Mouse (Mus musculus): ENCODE measurements at regions not wholly inside any gene's neighbourhood (a gene's known extent, or its start where the extent isn't known, plus 50 kb on each side); places are given as distances from the start of the nearest gene placed in this dataset.

DNA sequence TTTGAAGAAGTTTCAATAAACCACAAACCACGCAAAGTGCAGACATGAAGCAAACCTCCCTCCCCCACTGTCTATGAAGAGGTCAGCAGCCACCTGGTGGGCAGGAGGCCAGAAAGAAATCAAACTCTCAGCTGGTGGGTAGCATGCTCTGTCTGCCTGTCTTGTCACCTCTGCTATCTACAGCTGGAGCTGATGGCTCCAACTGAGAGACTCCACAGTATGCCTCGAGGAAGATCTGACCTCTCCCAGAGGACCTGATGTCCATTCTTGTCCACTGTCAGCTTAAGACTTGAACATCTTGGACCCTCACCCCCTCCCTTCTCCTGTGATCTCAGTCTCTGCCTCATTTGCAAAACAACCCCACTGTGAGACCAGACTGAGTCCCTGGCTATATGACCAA lies 585.0 kb upstream of the Cdh11 start:
- no peak for DNase-seq

GRCm38 (mm10) chr8:103373007-103373406 lies 587.6 kb upstream of the Cdh11 start:
- peak; percentile 25 for DNase-seq

DNA sequence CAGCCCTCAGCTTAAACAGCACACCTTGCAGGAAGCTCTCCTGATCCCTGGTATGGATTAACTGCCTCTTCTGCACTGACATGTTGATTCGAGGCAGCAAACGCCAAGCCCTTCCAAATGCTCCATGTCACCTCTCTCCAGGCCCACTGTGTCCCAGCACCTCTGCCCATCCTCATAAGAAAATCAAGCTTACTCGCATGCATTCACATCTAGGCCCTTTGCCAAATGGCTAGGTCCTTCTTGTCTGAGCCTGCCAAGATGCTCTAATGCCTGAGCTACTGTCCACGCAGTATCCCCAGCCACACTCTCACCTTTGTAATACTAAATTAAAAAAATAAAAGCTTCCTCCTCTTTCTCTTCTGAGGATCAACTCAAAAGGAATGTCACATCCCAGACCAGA lies 588.7 kb upstream of the Cdh11 start:
- no peak for DNase-seq

DNA sequence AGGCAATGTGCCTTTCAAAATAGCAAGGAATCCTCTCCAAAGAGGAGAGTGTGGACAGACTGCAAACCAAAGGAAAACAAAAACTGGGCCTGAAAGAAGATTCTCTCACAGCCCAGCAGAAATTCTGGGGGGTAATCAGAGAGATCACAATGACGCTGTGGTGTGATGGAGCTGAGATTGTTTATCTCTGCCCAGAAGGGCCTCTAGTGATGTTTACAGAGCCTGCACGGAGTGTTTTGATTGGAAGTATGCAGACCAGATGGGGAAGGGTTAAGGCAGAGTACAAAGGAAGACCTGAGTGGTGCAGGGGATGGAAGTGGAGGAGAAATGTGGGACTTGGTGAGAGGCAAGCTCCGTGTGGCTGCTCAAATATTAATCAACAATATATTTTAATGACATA lies 593.1 kb upstream of the Cdh11 start:
- no peak for DNase-seq

GRCm38 (mm10) chr8:103381575-103381974 lies 596.1 kb upstream of the Cdh11 start:
- DNase-seq: no peak

- no peak for DNase-seq
Measured at GRCm38 (mm10) chr8:103391359-103391758, 605.9 kb upstream of the Cdh11 start.

GRCm38 (mm10) chr8:103395316-103395715 lies 609.9 kb upstream of the Cdh11 start:
- peak; percentile 16 for DNase-seq

DNA sequence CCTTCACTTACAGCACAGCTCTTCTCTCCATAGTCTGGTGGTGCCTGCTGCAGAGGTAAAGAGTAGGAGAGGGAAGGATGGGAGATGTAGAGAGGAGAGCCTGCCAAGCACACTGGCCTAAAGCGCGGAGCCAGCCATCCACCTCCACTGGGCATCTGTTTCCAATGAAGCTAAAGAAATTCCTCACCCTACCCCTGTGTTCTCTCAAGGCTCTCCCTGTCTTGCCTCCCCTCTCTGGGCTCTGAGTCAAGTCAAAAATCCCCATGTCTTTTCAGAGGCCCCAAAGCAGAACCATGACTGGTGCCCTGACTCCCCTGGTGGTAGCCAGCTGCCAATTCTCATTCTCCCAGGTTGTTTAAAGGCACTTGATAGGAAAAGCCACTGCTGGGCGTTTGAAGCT lies 612.7 kb upstream of the Cdh11 start:
- peak; percentile 45 for DNase-seq

DNA sequence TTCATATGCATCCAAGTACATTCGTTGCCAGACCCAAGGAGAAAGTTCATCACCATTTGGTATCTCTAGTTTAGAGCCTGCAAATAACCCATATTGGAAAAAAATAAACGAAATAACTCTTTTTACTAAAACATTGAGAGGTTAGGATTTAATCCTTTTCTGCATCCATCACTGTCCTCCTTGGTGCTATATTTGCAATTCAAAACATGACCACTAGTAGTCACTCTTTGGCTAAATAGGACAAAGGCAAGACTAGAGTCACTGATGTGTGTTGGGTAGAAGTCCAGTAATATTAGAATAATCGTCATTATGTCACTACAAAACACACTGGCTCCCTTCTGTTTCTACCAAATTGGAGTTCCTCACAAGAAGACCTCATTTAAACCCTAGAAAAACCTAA lies 614.0 kb upstream of the Cdh11 start:
- no peak for DNase-seq

DNA sequence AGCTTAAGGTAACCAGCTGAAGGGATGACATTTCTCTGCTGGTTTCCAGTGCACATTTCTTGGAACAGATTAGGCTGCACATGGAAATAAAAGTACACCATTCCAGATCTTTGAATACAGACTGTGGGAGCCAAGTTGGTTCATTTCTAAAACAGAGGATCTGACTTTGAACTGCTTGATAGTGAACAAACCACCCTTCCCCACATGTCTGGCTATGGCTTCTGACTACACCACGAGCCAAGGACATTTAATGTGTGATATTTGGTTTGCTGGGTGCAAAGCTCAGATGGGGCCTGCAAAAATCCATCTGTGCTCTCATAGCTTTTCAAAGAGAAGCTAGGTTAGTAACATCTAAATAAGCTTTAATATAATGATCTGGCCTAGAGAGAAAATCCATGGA lies 614.7 kb upstream of the Cdh11 start:
- DNase-seq: no peak

- no peak for DNase-seq
Measured at GRCm38 (mm10) chr8:103402731-103403130, 617.3 kb upstream of the Cdh11 start.

GRCm38 (mm10) chr8:103403826-103404225 lies 618.4 kb upstream of the Cdh11 start:
- DNase-seq: no peak

GRCm38 (mm10) chr8:103405787-103406186 lies 620.3 kb upstream of the Cdh11 start:
- DNase-seq: no peak

DNA sequence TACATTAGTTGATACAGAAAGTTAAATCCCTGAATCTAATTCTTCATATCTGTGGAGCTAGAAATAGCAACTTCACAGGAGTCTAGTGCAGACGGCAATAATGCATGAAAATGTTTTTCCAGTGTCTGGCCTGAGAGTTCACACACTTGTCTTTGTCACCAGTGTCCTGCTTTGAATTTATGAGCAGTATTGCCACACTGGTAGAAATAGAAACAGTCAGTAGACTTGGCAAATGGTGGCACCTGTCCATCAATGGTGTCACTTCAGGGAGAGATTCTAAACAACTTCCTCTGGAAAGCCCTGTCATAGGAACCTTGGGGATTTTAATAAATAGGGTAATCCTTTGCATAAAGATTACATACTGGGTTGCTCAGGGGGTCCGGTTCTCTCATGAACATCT lies 621.5 kb upstream of the Cdh11 start:
- DNase-seq: no peak

- no peak for DNase-seq
Measured at GRCm38 (mm10) chr8:103407631-103408030, 622.2 kb upstream of the Cdh11 start.

- peak; percentile 50 for DNase-seq
Measured at GRCm38 (mm10) chr8:103408411-103408810, 623.0 kb upstream of the Cdh11 start.

DNA sequence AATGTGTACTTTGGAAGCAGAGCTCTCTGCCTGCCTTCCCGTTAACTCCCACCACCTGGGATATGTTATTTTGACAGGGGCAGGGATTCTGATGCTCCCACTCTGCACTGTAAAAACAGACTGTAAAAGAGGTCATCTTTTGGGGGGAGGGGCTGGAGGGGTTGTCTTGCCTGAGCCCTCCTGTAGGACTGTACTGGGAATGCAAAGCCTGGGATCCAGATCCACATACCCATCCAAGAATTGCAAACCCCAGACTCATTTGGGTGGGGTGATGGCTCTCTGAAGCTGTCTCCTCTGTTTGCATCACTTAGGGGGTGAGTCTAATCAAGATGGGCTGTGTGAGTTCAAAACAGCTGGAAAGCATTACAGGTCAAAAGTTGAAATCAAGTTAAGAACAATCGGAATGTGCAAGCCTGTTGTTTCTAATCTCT lies 623.7 kb upstream of the Cdh11 start:
- peak; percentile 83 for DNase-seq

DNA sequence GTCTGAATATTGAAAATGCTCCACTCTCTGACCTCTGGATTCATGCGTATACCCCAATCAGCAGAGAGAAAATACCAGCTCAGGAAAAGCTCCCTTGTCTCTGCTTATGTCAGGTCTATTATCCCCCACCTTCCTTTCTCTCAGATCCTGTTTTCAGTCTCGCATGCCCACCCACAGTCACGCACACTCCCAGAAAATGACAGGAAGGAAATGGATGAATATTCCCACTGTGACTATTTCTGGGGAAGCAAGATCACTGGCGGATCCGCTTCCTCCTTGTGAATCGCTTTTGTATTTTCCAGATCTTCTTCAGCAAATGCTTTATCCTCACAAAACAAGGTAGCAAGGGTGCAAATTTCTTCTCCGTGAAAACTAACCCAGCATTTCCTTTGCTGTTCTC lies 627.3 kb upstream of the Cdh11 start:
- DNase-seq: no peak

- peak; percentile 21 for DNase-seq
Measured at GRCm38 (mm10) chr8:103413589-103414575, 628.4 kb upstream of the Cdh11 start.

DNA sequence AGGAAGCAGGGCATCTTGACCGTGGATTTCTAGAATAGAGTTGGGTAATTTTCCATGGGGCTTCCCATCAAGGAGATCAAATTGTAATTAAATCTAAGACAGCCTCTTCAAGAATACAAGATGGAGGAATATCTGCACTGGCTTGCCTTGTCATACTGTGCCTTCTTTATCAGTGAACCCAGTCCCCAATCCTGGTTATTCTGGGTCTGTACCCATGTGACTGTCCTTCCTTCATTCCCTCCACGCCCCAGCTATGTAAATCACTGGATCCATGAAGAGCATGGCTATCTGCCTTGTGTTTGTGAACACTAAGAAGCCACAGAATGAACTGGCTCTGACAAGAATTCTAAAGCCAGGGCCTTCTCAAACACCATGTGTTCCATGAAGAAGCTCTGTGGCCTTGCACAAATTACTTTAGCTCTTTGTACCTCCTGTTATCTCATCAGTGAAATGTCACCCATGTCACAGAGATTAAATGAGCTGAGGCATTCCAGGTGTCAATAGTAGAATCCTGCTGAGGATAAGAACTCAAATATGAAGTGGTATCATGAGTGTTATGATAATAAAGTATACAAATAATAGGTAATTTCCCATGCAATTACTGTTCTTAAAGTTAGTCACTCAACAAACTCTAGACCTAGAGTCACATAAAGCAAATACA lies 637.0 kb upstream of the Cdh11 start:
- DNase-seq: no peak

GRCm38 (mm10) chr8:103425967-103426366 lies 640.5 kb upstream of the Cdh11 start:
- no peak for DNase-seq

DNA sequence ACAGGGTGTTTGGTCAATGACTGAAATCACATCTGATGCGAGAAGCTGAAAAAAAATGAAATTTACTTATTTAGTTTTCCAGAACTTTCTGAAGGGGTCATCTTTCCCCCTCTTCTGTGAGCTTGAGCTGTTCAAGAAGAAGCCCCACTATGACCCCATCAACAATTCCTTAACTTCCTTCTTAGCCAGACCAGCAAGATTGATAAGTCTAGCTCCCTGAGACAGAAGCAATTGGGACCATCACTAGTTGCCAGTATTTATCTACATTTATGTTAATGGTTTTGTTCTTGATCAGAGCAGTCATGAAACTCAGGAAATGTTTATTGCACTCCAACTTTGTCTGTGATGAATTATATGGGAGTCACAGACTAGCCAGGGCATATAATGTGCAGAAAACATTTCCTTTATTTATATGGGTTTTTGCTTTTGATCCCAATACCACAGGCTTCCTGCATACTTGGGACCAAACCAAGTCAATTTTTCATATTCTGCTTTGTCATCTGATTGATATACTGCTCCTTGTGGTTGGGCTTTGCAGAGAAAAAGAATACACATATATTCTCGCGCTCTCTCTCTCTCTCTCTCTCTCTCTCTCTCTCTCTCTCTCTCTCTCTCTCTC lies 645.5 kb upstream of the Cdh11 start:
- no peak for DNase-seq

DNA sequence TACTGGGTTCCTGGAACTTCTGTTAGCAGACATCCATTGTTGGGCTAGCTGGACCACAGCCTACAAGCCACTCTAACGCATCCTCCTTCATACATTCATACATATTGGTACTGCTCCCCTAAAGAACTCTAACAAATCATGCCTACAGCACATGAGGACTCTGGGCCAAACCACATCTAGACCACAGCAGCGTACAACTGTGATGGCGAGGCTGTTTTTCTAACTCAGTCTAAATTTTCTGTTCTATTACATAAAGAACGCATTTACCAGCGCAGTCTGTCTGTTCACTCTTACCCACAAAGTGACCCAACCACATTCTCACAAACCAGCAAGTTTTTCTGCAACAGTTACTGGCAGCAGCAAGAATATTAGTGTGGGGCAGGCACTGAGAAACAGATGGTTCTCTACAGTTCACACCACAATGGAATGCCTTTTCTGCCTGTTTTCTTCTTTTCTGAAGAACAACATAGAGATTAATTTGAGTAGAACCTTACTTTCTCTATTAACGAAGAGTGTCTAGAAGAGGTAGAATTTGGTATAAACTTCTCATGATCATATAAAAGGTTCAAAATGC lies 648.2 kb upstream of the Cdh11 start:
- no peak for DNase-seq
